Mouse (Mus musculus) MEL (cell line): ENCODE data around the gene Mrpl30. TPM values are rescaled to one million over a fixed set of nuclear protein-coding genes. Genes with fewer than 3 reads are reported as not detected.
A peak's percentile ranks its signal among the peaks of the same experiment; 100 is the strongest.

Experiments
- DNase-seq: peaks from one replicate; pipeline ENCODE4 v3.0.0; 2011; ENCODE audit warnings: low read depth, low spot score
- H3K27ac ChIP-seq: 2 replicates; pipeline ENCODE4 v1.5.1; 2012; ENCODE audit warnings: low read depth, mild to moderate bottlenecking, control low read depth, low read length, moderate library complexity; ENCODE audit not compliant: control insufficient read depth
- H3K27me3 ChIP-seq, 2 experiments: fragments of 150-350 bp in 1 of 2; sonication (generic) in 1 of 2; 2 replicates each; pipeline ENCODE4 v1.6.1; 2012; ENCODE audit warnings: low read length in 2 of 2, mild to moderate bottlenecking in 2 of 2, improper control_type of control experiment in 1 of 2, moderate library complexity in 1 of 2; ENCODE audit not compliant: insufficient read depth in 2 of 2, control insufficient read depth in 1 of 2
- H3K36me3 ChIP-seq, 2 experiments: 2 replicates each; pipeline ENCODE4 v1.6.1; 2012 to 2014; ENCODE audit warnings: low read length in 2 of 2, improper control_type of control experiment in 1 of 2, inconsistent platforms in 1 of 2, mild to moderate bottlenecking in 1 of 2; ENCODE audit not compliant: insufficient read depth in 2 of 2, control insufficient read depth in 1 of 2
- H3K4me1 ChIP-seq, 2 experiments: fragments of 150-350 bp in 1 of 2; sonication (generic) in 1 of 2; 2 replicates each; pipeline ENCODE4 v1.6.1; 2012; ENCODE audit warnings: low read length in 2 of 2, improper control_type of control experiment in 1 of 2, mild to moderate bottlenecking in 1 of 2; ENCODE audit not compliant: insufficient read depth in 2 of 2, control insufficient read depth in 1 of 2
- H3K4me3 ChIP-seq, 2 experiments: fragments of 150-350 bp in 1 of 2; sonication (generic) in 1 of 2; 2 replicates each; pipeline ENCODE4 v1.5.1; 2012; ENCODE audit warnings: low read depth in 2 of 2, low read length in 2 of 2, mild to moderate bottlenecking in 2 of 2, moderate library complexity in 2 of 2, control low read depth in 1 of 2, improper control_type of control experiment in 1 of 2; ENCODE audit not compliant: control insufficient read depth in 1 of 2, insufficient read depth in 1 of 2
- H3K79me2 ChIP-seq: 2 replicates; pipeline ENCODE4 v1.6.1; 2012; ENCODE audit warnings: mild to moderate bottlenecking, low read length, moderate library complexity; ENCODE audit not compliant: control insufficient read depth, poor library complexity, insufficient read depth
- H3K9ac ChIP-seq: 2 replicates; pipeline ENCODE4 v1.6.1; 2012; ENCODE audit warnings: low read depth, mild to moderate bottlenecking, control low read depth, low read length, moderate library complexity; ENCODE audit not compliant: control insufficient read depth, poor library complexity, severe bottlenecking
- H3K9me3 ChIP-seq: fragments of 150-350 bp; sonication (generic); replicated peaks from 2 replicates; pipeline ENCODE4 v1.6.1; 2012; ENCODE audit warnings: mild to moderate bottlenecking, low read length, improper control_type of control experiment, moderate library complexity; ENCODE audit not compliant: insufficient read depth
- BHLHE40 ChIP-seq: IDR thresholded peaks from 2 replicates; pipeline ENCODE4 v1.6.1; 2012; ENCODE audit warnings: low read depth, mild to moderate bottlenecking, inconsistent platforms, low read length, improper control_type of control experiment, borderline replicate concordance
- CHD1 ChIP-seq: IDR thresholded peaks from 2 replicates; pipeline ENCODE4 v1.6.1; 2012; ENCODE audit warnings: low read depth, mild to moderate bottlenecking, inconsistent platforms, low read length, improper control_type of control experiment
- CHD2 ChIP-seq: IDR thresholded peaks from 2 replicates; pipeline ENCODE4 v1.6.1; 2011; ENCODE audit warnings: low read length, improper control_type of control experiment
- E2F4 ChIP-seq: IDR thresholded peaks from 2 replicates; pipeline ENCODE4 v1.6.1; 2011; ENCODE audit warnings: low read depth, low read length, improper control_type of control experiment, borderline replicate concordance
- EP300 ChIP-seq, 2 experiments: IDR thresholded peaks; 2 replicates each; pipeline ENCODE4 v1.6.1; 2011; ENCODE audit warnings: improper control_type of control experiment in 2 of 2, low read length in 2 of 2, low read depth in 1 of 2, mild to moderate bottlenecking in 1 of 2
- ETS1 ChIP-seq: IDR thresholded peaks from 2 replicates; pipeline ENCODE4 v1.6.1; 2012; ENCODE audit warnings: low read depth, mild to moderate bottlenecking, inconsistent platforms, low read length, improper control_type of control experiment, moderate library complexity
- GABPA ChIP-seq: IDR thresholded peaks from 2 replicates; pipeline ENCODE4 v1.6.1; 2012; ENCODE audit warnings: low read depth, mild to moderate bottlenecking, inconsistent platforms, low read length, improper control_type of control experiment, moderate library complexity
- GATA1 ChIP-seq: IDR thresholded peaks from 2 replicates; pipeline ENCODE4 v1.6.1; 2011; ENCODE audit warnings: low read depth, low read length, improper control_type of control experiment
- HCFC1 ChIP-seq: IDR thresholded peaks from 2 replicates; pipeline ENCODE4 v1.6.1; 2012; ENCODE audit warnings: low read depth, mild to moderate bottlenecking, inconsistent platforms, low read length, improper control_type of control experiment, moderate library complexity
- KAT2A ChIP-seq: conservative IDR thresholded peaks from 2 replicates; pipeline ENCODE4 v1.6.1; 2012; ENCODE audit warnings: low read depth, low read length, improper control_type of control experiment, inconsistent platforms
- MAX ChIP-seq: IDR thresholded peaks from 2 replicates; pipeline ENCODE4 v1.6.1; 2011; ENCODE audit warnings: low read length, improper control_type of control experiment
- MAZ ChIP-seq: IDR thresholded peaks from 2 replicates; pipeline ENCODE4 v1.6.1; 2012; ENCODE audit warnings: low read depth, mild to moderate bottlenecking, inconsistent platforms, low read length, improper control_type of control experiment
- MEF2A ChIP-seq: IDR thresholded peaks from 2 replicates; pipeline ENCODE4 v1.6.1; 2014; ENCODE audit warnings: low read depth, mild to moderate bottlenecking, inconsistent platforms, low read length, improper control_type of control experiment; ENCODE audit not compliant: poor library complexity, insufficient replicate concordance, severe bottlenecking; ENCODE audit errors: extremely low read depth
- MXI1 ChIP-seq: IDR thresholded peaks from 2 replicates; pipeline ENCODE4 v1.6.1; 2011; ENCODE audit warnings: mild to moderate bottlenecking, low read depth, low read length, improper control_type of control experiment
- MYC ChIP-seq: IDR thresholded peaks from 2 replicates; pipeline ENCODE4 v1.6.1; 2011; ENCODE audit warnings: low read depth, mild to moderate bottlenecking, low read length, improper control_type of control experiment, moderate library complexity
- NELFE ChIP-seq: IDR thresholded peaks from 2 replicates; pipeline ENCODE4 v1.6.1; 2011; ENCODE audit warnings: low read depth, low read length, improper control_type of control experiment
- NRF1 ChIP-seq: IDR thresholded peaks from 2 replicates; pipeline ENCODE4 v1.6.1; 2014; ENCODE audit warnings: low read depth, mild to moderate bottlenecking, inconsistent platforms, low read length, improper control_type of control experiment, moderate library complexity; ENCODE audit not compliant: poor library complexity, insufficient read depth, severe bottlenecking
- POLR2A ChIP-seq, 2 experiments: IDR thresholded peaks; 2 replicates each; pipeline ENCODE4 v1.6.1; 2011 to 2012; ENCODE audit warnings: low read length in 2 of 2, mild to moderate bottlenecking in 2 of 2, control low read depth in 1 of 2, improper control_type of control experiment in 1 of 2, low read depth in 1 of 2, moderate library complexity in 1 of 2; ENCODE audit not compliant: control insufficient read depth in 1 of 2, insufficient read depth in 1 of 2, poor library complexity in 1 of 2
- POLR2AphosphoS2 ChIP-seq: IDR thresholded peaks from 2 replicates; pipeline ENCODE4 v1.6.1; 2011; ENCODE audit warnings: low read length, improper control_type of control experiment
- POLR2AphosphoS5 ChIP-seq: IDR thresholded peaks from 2 replicates; pipeline ENCODE4 v1.6.1; 2012; ENCODE audit warnings: low read depth, borderline replicate concordance, mild to moderate bottlenecking, inconsistent platforms, low read length, moderate library complexity, mixed read lengths
- RAD21 ChIP-seq: IDR thresholded peaks from 2 replicates; pipeline ENCODE4 v1.6.1; 2011; ENCODE audit warnings: mild to moderate bottlenecking, low read depth, low read length, improper control_type of control experiment
- RCOR1 ChIP-seq: IDR thresholded peaks from 2 replicates; pipeline ENCODE4 v1.6.1; 2012; ENCODE audit warnings: low read depth, mild to moderate bottlenecking, inconsistent platforms, low read length, improper control_type of control experiment
- SIN3A ChIP-seq: IDR thresholded peaks from 2 replicates; pipeline ENCODE4 v1.6.1; 2012; ENCODE audit warnings: low read length, improper control_type of control experiment, inconsistent platforms
- TAL1 ChIP-seq: IDR thresholded peaks from 2 replicates; pipeline ENCODE4 v1.6.1; 2012; ENCODE audit warnings: mild to moderate bottlenecking, inconsistent platforms, low read length, moderate library complexity, mixed read lengths
- TBP ChIP-seq: IDR thresholded peaks from 2 replicates; pipeline ENCODE4 v1.8.0; 2011; ENCODE audit warnings: low read depth, low read length, improper control_type of control experiment
- TCF12 ChIP-seq: IDR thresholded peaks from 2 replicates; pipeline ENCODE4 v1.6.1; 2014; ENCODE audit warnings: low read depth, mild to moderate bottlenecking, inconsistent platforms, low read length, improper control_type of control experiment, moderate library complexity
- UBTF ChIP-seq: IDR thresholded peaks from 2 replicates; pipeline ENCODE4 v1.6.1; 2012; ENCODE audit warnings: low read depth, mild to moderate bottlenecking, inconsistent platforms, low read length, improper control_type of control experiment, moderate library complexity, borderline replicate concordance; ENCODE audit not compliant: insufficient read depth
- USF1 ChIP-seq: IDR thresholded peaks from 2 replicates; pipeline ENCODE4 v1.6.1; 2014; ENCODE audit warnings: low read depth, mild to moderate bottlenecking, inconsistent platforms, low read length, improper control_type of control experiment, moderate library complexity
- USF2 ChIP-seq, 2 experiments: IDR thresholded peaks; 2 replicates each; pipeline ENCODE4 v1.6.1; 2011 to 2012; ENCODE audit warnings: improper control_type of control experiment in 2 of 2, low read length in 2 of 2, borderline replicate concordance in 1 of 2, inconsistent platforms in 1 of 2, low read depth in 1 of 2, mild to moderate bottlenecking in 1 of 2; ENCODE audit not compliant: insufficient read depth in 1 of 2
- ZC3H11A ChIP-seq: IDR thresholded peaks from 2 replicates; pipeline ENCODE4 v1.6.1; 2012; ENCODE audit warnings: low read depth, mild to moderate bottlenecking, inconsistent platforms, low read length, improper control_type of control experiment
- ZKSCAN1 ChIP-seq: IDR thresholded peaks from 2 replicates; pipeline ENCODE4 v1.6.1; 2012; ENCODE audit warnings: low read depth, mild to moderate bottlenecking, inconsistent platforms, low read length, improper control_type of control experiment, moderate library complexity
- ZMIZ1 ChIP-seq: IDR thresholded peaks from 2 replicates; pipeline ENCODE4 v1.6.1; 2012; ENCODE audit warnings: low read depth, mild to moderate bottlenecking, inconsistent platforms, low read length, improper control_type of control experiment, moderate library complexity
- ZNF384 ChIP-seq: IDR thresholded peaks from 2 replicates; pipeline ENCODE4 v1.6.1; 2012; ENCODE audit warnings: low read depth, mild to moderate bottlenecking, inconsistent platforms, low read length, improper control_type of control experiment
- polyA plus RNA-seq, 2 experiments: library from polyadenylated mRNA; stranded (reverse) in 1 of 2; unstranded in 1 of 2; fragments of >175 nt in 1 of 2; fragments of >200 nt in 1 of 2; gene quantifications; 2 replicates each; pipeline versions ENCODE4 v1.2.1 to v1.2.4; 2012; ENCODE audit warnings: low replicate concordance in 2 of 2, low read depth in 1 of 2; ENCODE audit not compliant: insufficient read length in 2 of 2, insufficient read depth in 1 of 2, missing spikeins in 1 of 2
- total RNA-seq: library from RNA; depleted of rRNA; stranded (reverse); fragments of 300-350 nt; gene quantifications from 2 replicates; pipeline ENCODE4 v1.2.3, GENCODE M21; 2012

Gene Mrpl30
- total and polyA plus RNA-seq, 3 experiments = 189 to 260 (median 255) TPM

GRCm38 (mm10) chr1:37872131-37873067, 17.9 kb upstream of the Mrpl30 start:
- peak overlapping the region; percentile 78 for H3K9ac ChIP-seq
- 0 out of 2 replicates have a peak, but pooled peaks have one; percentile 27 for TF ChIP-seq ZKSCAN1
- TF ChIP-seq ZMIZ1 = peak; percentile 82
- TF ChIP-seq RAD21 = no peak
- peak; percentile 86 for TF ChIP-seq NELFE
- TF ChIP-seq HCFC1 = peak; percentile 84
- peak; percentile 96 for TF ChIP-seq SIN3A
- peak; percentile 63 for TF ChIP-seq USF1
- TF ChIP-seq ETS1 = peak; percentile 60; the same call in 1 of the 2 replicates
- peak; percentile 55 to 80; a peak in 3 of 4 replicates for TF ChIP-seq POLR2A (IDR thresholded peaks at IDR 0.05; ENCODE audit: control insufficient read depth in 1 of 2, insufficient read depth in 1 of 2, low read depth in 1 of 2, low read length in 2 of 2, poor library complexity in 1 of 2)
- TF ChIP-seq GABPA = no peak
- TF ChIP-seq MYC = peak; percentile 95
- peak; percentile 94 for TF ChIP-seq MAX
- no peak for TF ChIP-seq E2F4
- peak; percentile 77 for TF ChIP-seq TBP
- peak; percentile 64; the same call in 1 of the 2 replicates for TF ChIP-seq ZNF384
- peak; percentile 99 for TF ChIP-seq MXI1
- TF ChIP-seq TCF12 = peak; percentile 45; the same call in 1 of the 2 replicates
- TF ChIP-seq RCOR1 = no peak; the same call in 1 of the 2 replicates
- no peak for TF ChIP-seq UBTF
- no peak for TF ChIP-seq MEF2A
- peak; percentile 76; the same call in 1 of the 2 replicates for TF ChIP-seq BHLHE40
- TF ChIP-seq CHD2 = no peak
- TF ChIP-seq GATA1 = 0 out of 2 replicates have a peak, but pooled peaks have one; percentile 16
- peak; percentile 81; the same call in 1 of the 2 replicates for TF ChIP-seq POLR2AphosphoS2
- no peak for TF ChIP-seq TAL1
- TF ChIP-seq EP300 (IDR thresholded peaks at IDR 0.05; ENCODE audit: low read depth in 1 of 2, low read length in 2 of 2) = peak in 1 of 2 experiments; percentile 15; a peak in 1 of 4 replicates
- peak; percentile 70; the same call in 1 of the 2 replicates for TF ChIP-seq KAT2A
- no peak for TF ChIP-seq ZC3H11A
- TF ChIP-seq NRF1 = peak; percentile 56; the same call in 1 of the 2 replicates
- TF ChIP-seq USF2 (IDR thresholded peaks at IDR 0.05; ENCODE audit: borderline replicate concordance in 1 of 2, insufficient read depth in 1 of 2, low read depth in 1 of 2, low read length in 2 of 2) = no peak
- 0 out of 2 replicates have a peak, but pooled peaks have one; percentile 82 for TF ChIP-seq CHD1
- TF ChIP-seq POLR2AphosphoS5 = no peak
- TF ChIP-seq MAZ = peak; percentile 68; the same call in 1 of the 2 replicates

More at GRCm38 (mm10) chr1:37872131-37873067, 17.9 kb upstream of the Mrpl30 start:
- no peaks in the 10 kb centered on the region for H3K9me3 ChIP-seq
- DNase-seq = peak; percentile 96
- no peaks in the 10 kb centered on the region for H3K27me3 ChIP-seq
- H3K79me2 ChIP-seq = no peaks in the 10 kb centered on the region; the same call in 1 of the 2 replicates
- peak overlapping the region; percentile 81 to 82 for H3K4me3 ChIP-seq
- peak overlapping the region; percentile 89 for H3K27ac ChIP-seq
- peaks cover 2 to 13% of the 10 kb centered on the region in 2 experiments; a peak in 3 of 4 replicates for H3K4me1 ChIP-seq
- H3K36me3 ChIP-seq = peaks cover 0 to 13% of the 10 kb centered on the region in 2 experiments; a peak in 2 of 4 replicates
